Comparison of ENCODE assay signal across 7 mouse cellular contexts in the genomic region with DNA sequence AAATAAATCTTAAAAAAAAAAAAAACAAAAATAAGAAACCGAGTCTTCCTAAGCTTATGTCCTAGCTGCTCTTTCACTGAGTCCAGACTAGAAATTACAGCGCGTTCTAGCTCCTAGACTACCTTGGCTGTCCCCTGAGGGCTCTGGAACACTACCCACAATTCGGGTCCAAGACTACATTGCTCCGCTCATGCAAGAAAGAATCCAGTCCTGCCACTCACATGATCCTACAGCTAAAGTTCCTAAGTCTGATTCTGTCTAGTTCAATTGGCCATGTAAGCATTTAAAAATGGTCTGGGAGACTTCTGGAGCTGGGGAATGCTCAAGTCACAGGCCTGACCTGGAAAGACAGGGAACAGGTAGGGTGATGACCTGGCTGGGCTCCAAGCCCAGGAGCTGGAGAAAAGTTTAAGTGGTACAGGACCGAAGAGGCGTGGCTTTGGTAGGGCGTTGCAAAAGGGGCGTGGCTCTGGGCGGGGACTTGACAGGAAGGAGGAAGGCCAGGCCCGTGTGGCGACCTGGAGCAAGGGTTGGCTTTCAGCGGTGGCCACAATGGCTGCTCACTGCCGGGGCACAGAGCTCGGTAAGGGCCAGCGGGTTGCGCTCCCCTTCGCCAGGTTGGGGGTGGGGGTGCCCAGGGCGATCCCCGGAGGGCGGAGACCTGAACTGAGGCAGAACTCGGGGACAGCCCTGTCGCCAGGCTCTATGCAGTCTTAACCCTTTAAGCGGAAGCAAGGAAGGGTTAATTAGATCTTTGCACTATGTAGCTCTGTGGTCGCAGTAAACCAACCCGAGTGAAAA. TPM values are rescaled to one million over a fixed set of nuclear protein-coding genes. Genes with fewer than 3 reads are reported as not detected.
DNase-seq lines count a peak whose midpoint lies in the region; ATAC-seq and TF ChIP-seq lines count a peak whose summit lies in the region.

Gene Dera (plus strand): TSS at position 491 of the 801 bp plus-strand sequence.

- peak within 1 kb of the TSS; percentile 62 for H3K4me2 ChIP-seq in intestine, embryonic 14.5 days (ENCODE audit: low read length)
- peak within 1 kb of the TSS; percentile 65 for H3K4me2 ChIP-seq in limb, embryonic 12.5 days
- peak within 1 kb of the TSS; percentile 82 for H3K4me2 ChIP-seq in midbrain, embryonic 14.5 days (ENCODE audit: low read length)

- H3K36me3 ChIP-seq in intestine, embryonic 14.5 days (ENCODE audit: control insufficient read depth, insufficient read depth, low read length), result peaks cover 34% of the 10 kb centered on the region
- peaks cover 32% of the 10 kb centered on the region for H3K36me3 ChIP-seq in limb, embryonic 12.5 days
- peaks cover 30% of the 10 kb centered on the region for H3K36me3 ChIP-seq in midbrain, embryonic 14.5 days (ENCODE audit: control insufficient read depth, insufficient read depth, low read length)
- H3K36me3 ChIP-seq in spleen, adult 2 months (ENCODE audit: control insufficient read depth, insufficient read depth, low read length), result no peaks in the 10 kb centered on the region; the same call in none of the 2 replicates

- H3K27me3 ChIP-seq in intestine, embryonic 14.5 days (replicated peaks; ENCODE audit: control insufficient read depth, insufficient read depth, low read length), result no peaks in the 10 kb centered on the region
- no peaks in the 10 kb centered on the region for H3K27me3 ChIP-seq in limb, embryonic 12.5 days
- H3K27me3 ChIP-seq in midbrain, embryonic 14.5 days (ENCODE audit: control insufficient read depth, insufficient read depth, low read length), result no peaks in the 10 kb centered on the region
- no peaks in the 10 kb centered on the region for H3K27me3 ChIP-seq in spleen, adult 2 months (ENCODE audit: control insufficient read depth, insufficient read depth, low read length)

- peak; percentile 33; the same call in 1 of the 2 replicates for TF ChIP-seq POLR2A in spleen, adult 2 months (IDR thresholded peaks at IDR 0.05; ENCODE audit: low read depth, low read length)

- no peaks in the 10 kb centered on the region for H3K9me3 ChIP-seq in intestine, embryonic 14.5 days (ENCODE audit: control insufficient read depth, low read length)
- H3K9me3 ChIP-seq in limb, embryonic 12.5 days, result no peaks in the 10 kb centered on the region
- no peaks in the 10 kb centered on the region for H3K9me3 ChIP-seq in midbrain, embryonic 14.5 days (ENCODE audit: control insufficient read depth, low read length)

- peak within 1 kb of the TSS; percentile 47; the same call in 1 of the 2 replicates for H3K27ac ChIP-seq in intestine, embryonic 14.5 days (ENCODE audit: low read depth)
- H3K27ac ChIP-seq in limb, embryonic 12.5 days, result peak within 1 kb of the TSS; percentile 54
- no peak within 1 kb of the TSS for H3K27ac ChIP-seq in midbrain, embryonic 14.5 days (replicated peaks; ENCODE audit: low read depth, low read length)
- H3K27ac ChIP-seq in spleen, adult 2 months (ENCODE audit: insufficient read depth, low read length), result peak within 1 kb of the TSS; percentile 69

- intact Hi-C loops in gastrocnemius, postnatal 36 days (cut with DNase I), result no loop called here

- ATAC-seq in intestine, embryonic 14.5 days (replicated peaks; ENCODE audit: low FRiP score, low TSS enrichment, low read depth), result peak; percentile 82
- ATAC-seq in limb, embryonic 12.5 days (ENCODE audit: insufficient number of reproducible peaks, insufficient read depth, low FRiP score, low TSS enrichment, low read depth), result peak; percentile 78
- ATAC-seq in midbrain, embryonic 14.5 days (ENCODE audit: low FRiP score, low TSS enrichment), result peak; percentile 82

- peak; percentile 90 for DNase-seq in adrenal gland, adult 2 months
- peak; percentile 93 for DNase-seq in embryo, embryonic 10.5 days (ENCODE audit: low spot score)
- peak; percentile 68 to 80 for DNase-seq in gastrocnemius, postnatal 36 days
- DNase-seq in intestine, embryonic 14.5 days (ENCODE audit: low spot score), result peak; percentile 90
- peak; percentile 73 for DNase-seq in midbrain, embryonic 14.5 days
- DNase-seq in spleen, adult 2 months (ENCODE audit: low read depth in 1 of 2, low spot score in 2 of 2), result peak; percentile 63 to 87

- peak within 1 kb of the TSS; percentile 73 for H3K4me3 ChIP-seq in intestine, embryonic 14.5 days (ENCODE audit: low read depth, low read length)
- peak within 1 kb of the TSS; percentile 74 for H3K4me3 ChIP-seq in limb, embryonic 12.5 days (replicated peaks)
- H3K4me3 ChIP-seq in midbrain, embryonic 14.5 days (replicated peaks; ENCODE audit: low read depth, low read length), result peak within 1 kb of the TSS; percentile 52
- H3K4me3 ChIP-seq in spleen, adult 2 months (ENCODE audit: extremely low read depth, insufficient read depth, insufficient read length), result peak within 1 kb of the TSS; percentile 95

- TF ChIP-seq CTCF in spleen, adult 2 months (IDR thresholded peaks at IDR 0.05; ENCODE audit: extremely low read depth, insufficient read depth, insufficient read length, insufficient replicate concordance), result no peak

- peaks cover 4% of the 10 kb centered on the region for H3K4me1 ChIP-seq in intestine, embryonic 14.5 days (replicated peaks; ENCODE audit: control insufficient read depth, insufficient read depth, low read length)
- peaks cover 3% of the 10 kb centered on the region for H3K4me1 ChIP-seq in limb, embryonic 12.5 days (replicated peaks)
- H3K4me1 ChIP-seq in midbrain, embryonic 14.5 days (ENCODE audit: control insufficient read depth, insufficient read depth, low read length), result peaks cover 9% of the 10 kb centered on the region; the same call in 1 of the 2 replicates
- peaks cover 2% of the 10 kb centered on the region; the same call in 1 of the 2 replicates for H3K4me1 ChIP-seq in spleen, adult 2 months (ENCODE audit: control insufficient read depth, insufficient read depth, insufficient read length)

- WGBS in intestine, embryonic 14.5 days, result 12% methylated on average over 26 of the region's 26 CpGs
- WGBS in limb, embryonic 12.5 days, result 11% methylated on average over 26 of the region's 26 CpGs
- WGBS in midbrain, embryonic 14.5 days, result 12% methylated on average over 26 of the region's 26 CpGs
- WGBS in spleen, adult 2 months, result 17% methylated on average over 26 of the region's 26 CpGs

- H3K9ac ChIP-seq in intestine, embryonic 14.5 days (ENCODE audit: low read length), result peak within 1 kb of the TSS; percentile 67
- peak within 1 kb of the TSS; percentile 77 for H3K9ac ChIP-seq in limb, embryonic 12.5 days (replicated peaks)
- H3K9ac ChIP-seq in midbrain, embryonic 14.5 days (replicated peaks; ENCODE audit: low read length), result peak within 1 kb of the TSS; percentile 59

RNA-seq across cellular contexts. Expression of gene Dera, which starts in this region (rescaled TPM):
- total RNA-seq in adrenal gland, adult 2 months (2021), result 10 to 100 TPM; 12.6 to 22.5 TPM
- 4.1 and 5.1 TPM in 2 replicates for polyA plus RNA-seq in adrenal gland, adult 2 months (2012; rRNA removed)
- total RNA-seq in gastrocnemius, postnatal 36 days (2021), result 10 to 100 TPM in 1 of 2 experiments, 1 to 10 TPM in 1; 9.8 to 11.7 TPM
- 63.8 and 67.1 TPM in 2 replicates for polyA plus RNA-seq in intestine, embryonic 14.5 days (2014; fragmentation: Nextera tagmentation; extraction: Ambion mirVana)
- polyA plus RNA-seq in limb, embryonic 12.5 days (2016; fragmentation: Nextera tagmentation; extraction: Ambion mirVana), result 63.0 and 64.4 TPM in 2 replicates
- 10.1 and 15.9 TPM in 2 replicates for polyA plus RNA-seq in midbrain, embryonic 14.5 days (2014; fragmentation: Nextera tagmentation; extraction: Ambion mirVana)
- 7.2 and 7.8 TPM in 2 replicates for polyA plus RNA-seq in spleen, adult 2 months (2012; rRNA removed)
